Mouse (Mus musculus) liver, embryonic 13.5 days (tissue): ENCODE data around the gene Gm28051. TPM values are rescaled to one million over a fixed set of nuclear protein-coding genes. Genes with fewer than 3 reads are reported as not detected.
A peak's percentile ranks its signal among the peaks of the same experiment; 100 is the strongest.

Source experiments
- ATAC-seq: fragments of 200-750 bp; cut with Nextera tagmentation; 2 replicates; pipeline ENCODE4 v1.8.0; 2017; ENCODE audit warnings: low read depth, mild to moderate bottlenecking, moderate number of reproducible peaks, moderate library complexity
- DNase-seq: peaks from one replicate; pipeline ENCODE4 v3.0.0; 2022
- H3K27ac ChIP-seq: fragments of 300-500 bp; sonication (generic); 2 replicates; pipeline ENCODE4 v1.5.1; 2015; ENCODE audit warnings: moderate library complexity, mild to moderate bottlenecking, inconsistent platforms
- H3K27me3 ChIP-seq: fragments of 300-500 bp; sonication (generic); 2 replicates; pipeline ENCODE4 v1.6.1; 2015; ENCODE audit warnings: mild to moderate bottlenecking, inconsistent platforms
- H3K36me3 ChIP-seq: fragments of 300-500 bp; sonication (generic); 2 replicates; pipeline ENCODE4 v1.6.1; 2015; ENCODE audit warnings: mild to moderate bottlenecking, inconsistent platforms
- H3K4me1 ChIP-seq: fragments of 300-500 bp; sonication (generic); replicated peaks from 2 replicates; pipeline ENCODE4 v1.6.1; 2015; ENCODE audit warnings: inconsistent platforms
- H3K4me2 ChIP-seq: fragments of 300-500 bp; sonication (generic); 2 replicates; pipeline ENCODE4 v1.6.1; 2015; ENCODE audit warnings: inconsistent platforms, mild to moderate bottlenecking, moderate library complexity
- H3K4me3 ChIP-seq: fragments of 300-500 bp; sonication (generic); replicated peaks from 2 replicates; pipeline ENCODE4 v1.5.1; 2015; ENCODE audit warnings: mild to moderate bottlenecking, inconsistent platforms
- H3K9ac ChIP-seq: fragments of 300-500 bp; sonication (generic); 2 replicates; pipeline ENCODE4 v1.6.1; 2015; ENCODE audit warnings: mild to moderate bottlenecking, inconsistent platforms
- H3K9me3 ChIP-seq: fragments of 300-500 bp; sonication (generic); replicated peaks from 2 replicates; pipeline ENCODE4 v1.6.1; 2016; ENCODE audit warnings: inconsistent platforms
- WGBS: fragments of 180-500 bp; shearing (Covaris S2); methylation state at CpG from one replicate; pipeline ENCODE4 v1.1.7; 2015; ENCODE audit not compliant: insufficient replicate concordance; 5-methylcytosine and 5-hydroxymethylcytosine counted together
- polyA plus RNA-seq: library from polyadenylated mRNA; unstranded; fragments of >200 nt; fragmentation: Nextera tagmentation; extraction: Ambion mirVana; gene quantifications from 2 replicates; pipeline ENCODE4 v1.2.1, GENCODE M21; 2015

Gm28051 gene
- polyA plus RNA-seq, 1 experiment from 2014 or later = not detected

GRCm38 (mm10) chr12:102742056-102742455, 15.5 kb downstream of the Gm28051 start:
- Histone ChIP-seq H3K27me3 (no peaks in the 10 kb centered on the region), H3K9me3 (no peaks in the 10 kb centered on the region), H3K36me3 (0 out of 2 replicates have a peak, but pooled peaks cover 2% of the 10 kb centered on the region), H3K27ac (no peak overlapping the region), H3K4me1 (peaks cover 35% of the 10 kb centered on the region), H3K4me2 (peak overlapping the region; percentile 81), H3K9ac (0 out of 2 replicates have a peak overlapping the region, but pooled peaks have one; percentile 93), H3K4me3 (peak overlapping the region; percentile 93; the same call in 1 of the 2 replicates)
- no peak for DNase-seq
- WGBS = 47% methylated on average over 7 of the region's 7 CpGs
- no peak for ATAC-seq

GRCm38 (mm10) chr12:102740285-102740684, 17.3 kb downstream of the Gm28051 start:
- no peak for DNase-seq
- Histone ChIP-seq H3K27me3 (no peaks in the 10 kb centered on the region), H3K9me3 (no peaks in the 10 kb centered on the region), H3K4me2 (no peak overlapping the region), H3K9ac (no peak overlapping the region), H3K36me3 (0 out of 2 replicates have a peak, but pooled peaks cover 2% of the 10 kb centered on the region), H3K4me3 (no peak overlapping the region), H3K4me1 (peaks cover 25% of the 10 kb centered on the region), H3K27ac (no peak overlapping the region)
- ATAC-seq = no peak
- WGBS = 60% methylated on average over 3 of the region's 3 CpGs

- Histone ChIP-seq H3K9me3 (no peaks in the 10 kb centered on the region), H3K27ac (no peak overlapping the region), H3K4me1 (peaks cover 15% of the 10 kb centered on the region), H3K4me2 (no peak overlapping the region), H3K4me3 (no peak overlapping the region), H3K27me3 (no peaks in the 10 kb centered on the region), H3K36me3 (0 out of 2 replicates have a peak, but pooled peaks cover 2% of the 10 kb centered on the region), H3K9ac (no peak overlapping the region)
- ATAC-seq (no peak), DNase-seq (no peak)
- 78% methylated on average over 5 of the region's 5 CpGs for WGBS
Observed at GRCm38 (mm10) chr12:102739096-102739495, 18.5 kb downstream of the Gm28051 start.

- WGBS = 2% methylated on average over 5 of the region's 5 CpGs
- no peak for ATAC-seq
- H3K36me3 ChIP-seq = no peaks in the 10 kb centered on the region
- no peak overlapping the region for H3K9ac ChIP-seq
- peak; percentile 48 for DNase-seq
- no peak overlapping the region for H3K4me3 ChIP-seq
- H3K4me2 ChIP-seq = no peak overlapping the region
- H3K27me3 ChIP-seq = no peaks in the 10 kb centered on the region
- no peaks in the 10 kb centered on the region for H3K9me3 ChIP-seq
- H3K27ac ChIP-seq = no peak overlapping the region
- H3K4me1 ChIP-seq = peaks cover 34% of the 10 kb centered on the region
Observed at GRCm38 (mm10) chr12:102733381-102733780, 24.2 kb downstream of the Gm28051 start.

- Histone ChIP-seq H3K9me3 (no peaks in the 10 kb centered on the region), H3K4me3 (0 out of 2 replicates have a peak overlapping the region, but pooled peaks have one; percentile 26), H3K27ac (no peak overlapping the region), H3K36me3 (no peaks in the 10 kb centered on the region), H3K9ac (no peak overlapping the region), H3K27me3 (no peaks in the 10 kb centered on the region), H3K4me1 (peaks cover 36% of the 10 kb centered on the region), H3K4me2 (peak overlapping the region; percentile 60)
- DNase-seq (no peak), ATAC-seq (peak; percentile 5; the same call in 1 of the 2 replicates)
- 47% methylated on average over 16 of the region's 16 CpGs for WGBS
Observed at GRCm38 (mm10) chr12:102730798-102731619, 26.6 kb downstream of the Gm28051 start.

- Histone ChIP-seq H3K27ac (no peak overlapping the region), H3K4me3 (peak overlapping the region; percentile 26), H3K9me3 (no peaks in the 10 kb centered on the region), H3K4me1 (peaks cover 45% of the 10 kb centered on the region), H3K27me3 (no peaks in the 10 kb centered on the region), H3K9ac (no peak overlapping the region), H3K4me2 (peak overlapping the region; percentile 60), H3K36me3 (no peaks in the 10 kb centered on the region)
- 40% methylated on average over 26 of the region's 26 CpGs for WGBS
- peak; percentile 63 for DNase-seq
- ATAC-seq = peak; percentile 90
Observed at GRCm38 (mm10) chr12:102729855-102730797, 27.4 kb downstream of the Gm28051 start.

GRCm38 (mm10) chr12:102725761-102726175, 31.8 kb downstream of the Gm28051 start:
- DNase-seq = no peak
- H3K27ac ChIP-seq = no peak overlapping the region
- ATAC-seq = no peak
- H3K4me2 ChIP-seq = no peak overlapping the region
- peaks cover 26% of the 10 kb centered on the region for H3K4me1 ChIP-seq
- H3K4me3 ChIP-seq = no peak overlapping the region
- no peak overlapping the region for H3K9ac ChIP-seq
- WGBS = 57% methylated on average over 7 of the region's 7 CpGs
- H3K27me3 ChIP-seq = no peaks in the 10 kb centered on the region
- H3K36me3 ChIP-seq = no peaks in the 10 kb centered on the region
- H3K9me3 ChIP-seq = no peaks in the 10 kb centered on the region

- WGBS = 78% methylated on average over 6 of the region's 6 CpGs
- Histone ChIP-seq H3K9ac (no peak overlapping the region), H3K4me2 (no peak overlapping the region), H3K27me3 (no peaks in the 10 kb centered on the region), H3K9me3 (no peaks in the 10 kb centered on the region), H3K27ac (no peak overlapping the region), H3K4me3 (no peak overlapping the region), H3K4me1 (peaks cover 20% of the 10 kb centered on the region), H3K36me3 (no peaks in the 10 kb centered on the region)
- no peak for DNase-seq
- ATAC-seq = no peak
Observed at GRCm38 (mm10) chr12:102725146-102725545, 32.4 kb downstream of the Gm28051 start.

GRCm38 (mm10) chr12:102723861-102724260, 33.7 kb downstream of the Gm28051 start:
- DNase-seq (no peak), ATAC-seq (no peak)
- no peaks in the 10 kb centered on the region for H3K36me3 ChIP-seq
- WGBS = 51% methylated on average over 6 of the region's 6 CpGs
- H3K4me1 ChIP-seq = peaks cover 13% of the 10 kb centered on the region
- H3K27ac ChIP-seq = no peak overlapping the region
- no peaks in the 10 kb centered on the region for H3K27me3 ChIP-seq
- H3K4me3 ChIP-seq = no peak overlapping the region
- H3K4me2 ChIP-seq = no peak overlapping the region
- no peaks in the 10 kb centered on the region for H3K9me3 ChIP-seq
- no peak overlapping the region for H3K9ac ChIP-seq

GRCm38 (mm10) chr12:102722966-102723365, 34.6 kb downstream of the Gm28051 start:
- no peak overlapping the region for H3K4me3 ChIP-seq
- no peak overlapping the region for H3K27ac ChIP-seq
- peaks cover 13% of the 10 kb centered on the region for H3K4me1 ChIP-seq
- H3K9me3 ChIP-seq = no peaks in the 10 kb centered on the region
- H3K36me3 ChIP-seq = no peaks in the 10 kb centered on the region
- no peak overlapping the region for H3K4me2 ChIP-seq
- 75% methylated on average over 8 of the region's 8 CpGs for WGBS
- DNase-seq (no peak), ATAC-seq (no peak)
- H3K27me3 ChIP-seq = no peaks in the 10 kb centered on the region
- H3K9ac ChIP-seq = no peak overlapping the region

- no peaks in the 10 kb centered on the region for H3K36me3 ChIP-seq
- WGBS = 72% methylated on average over 11 of the region's 11 CpGs
- no peaks in the 10 kb centered on the region for H3K27me3 ChIP-seq
- no peaks in the 10 kb centered on the region for H3K9me3 ChIP-seq
- H3K4me3 ChIP-seq = no peak overlapping the region
- H3K4me2 ChIP-seq = no peak overlapping the region
- H3K4me1 ChIP-seq = peaks cover 13% of the 10 kb centered on the region
- ATAC-seq = no peak
- no peak overlapping the region for H3K27ac ChIP-seq
- no peak overlapping the region for H3K9ac ChIP-seq
- DNase-seq = no peak
Observed at GRCm38 (mm10) chr12:102722451-102722850, 35.1 kb downstream of the Gm28051 start.
